Mouse (Mus musculus) effector memory CD4-positive, alpha-beta T cell, adult 7 months (primary cell): ENCODE data around the gene Col4a5. TPM values are rescaled to one million over a fixed set of nuclear protein-coding genes. Genes with fewer than 3 reads are reported as not detected.

Experiments
- polyA plus RNA-seq: library from polyadenylated mRNA; unstranded; fragments of 100-300 nt; shearing (Covaris generic); gene quantifications from one replicate; pipeline ENCODE4 v1.2.1, GENCODE M21; 2017

Gene Col4a5
- polyA plus RNA-seq = not detected

GRCm38 (mm10) chrX:141475110-141475509 is at the start of gene Col4a5:
TSS of gene Col4a5 (plus strand) at chrX:141475385.

GRCm38 (mm10) chrX:141473470-141474302 is 1.5 kb upstream of the Col4a5 start, which contains the start of gene Col4a6:
TSS of gene Col4a6 (minus strand) at chrX:141474076.

GRCm38 (mm10) chrX:141724937-141725918 is 250.0 kb downstream of the Col4a5 start, which contains the start of gene Irs4:
TSS of gene Irs4 (minus strand) at chrX:141725263.

Other genes with a start within 250 kb of the Col4a5 start
- gene Col4a6, start 1.3 kb upstream of the Col4a5 start, polyA plus RNA-seq = not detected
- gene Irs4, start 249.9 kb downstream of the Col4a5 start, polyA plus RNA-seq = not detected